Mouse (Mus musculus): ENCODE results near the gene Gm10277.

The Gm10277 gene

GRCm38 (mm10) chr11:77787707-77788106 lies at the start of gene Gm10277:
Gene Gm10277, minus strand, starts transcription at chr11:77787747.
- no peak for DNase-seq

- DNase-seq: no peak
Measured at GRCm38 (mm10) chr11:77836751-77837150, 49.2 kb upstream of the Gm10277 start.

GRCm38 (mm10) chr11:77836290-77836689 lies 48.7 kb upstream of the Gm10277 start:
- no peak for DNase-seq

- no peak for DNase-seq
Measured at GRCm38 (mm10) chr11:77835109-77835508, 47.6 kb upstream of the Gm10277 start.

- no peak for DNase-seq
Measured at GRCm38 (mm10) chr11:77832541-77832940, 45.0 kb upstream of the Gm10277 start.

GRCm38 (mm10) chr11:77830875-77831274 lies 43.3 kb upstream of the Gm10277 start:
- DNase-seq: no peak

- DNase-seq: no peak
Measured at GRCm38 (mm10) chr11:77829043-77829841, 41.7 kb upstream of the Gm10277 start.

GRCm38 (mm10) chr11:77828163-77828562 lies 40.6 kb upstream of the Gm10277 start:
- no peak for DNase-seq

GRCm38 (mm10) chr11:77827241-77827995 lies 39.9 kb upstream of the Gm10277 start:
- peak; percentile 75 for DNase-seq

GRCm38 (mm10) chr11:77826311-77826710 lies 38.8 kb upstream of the Gm10277 start:
- no peak for DNase-seq

- DNase-seq: peak; percentile 64
Measured at GRCm38 (mm10) chr11:77825853-77826252, 38.3 kb upstream of the Gm10277 start.

- DNase-seq: peak; percentile 68
Measured at GRCm38 (mm10) chr11:77822781-77823180, 35.2 kb upstream of the Gm10277 start.

- DNase-seq: peak; percentile 64
Measured at GRCm38 (mm10) chr11:77821648-77822047, 34.1 kb upstream of the Gm10277 start.

- peak; percentile 67 for DNase-seq
Measured at GRCm38 (mm10) chr11:77816003-77816402, 28.5 kb upstream of the Gm10277 start.

GRCm38 (mm10) chr11:77813969-77814368 lies 26.4 kb upstream of the Gm10277 start:
- DNase-seq: no peak

- DNase-seq: no peak
Measured at GRCm38 (mm10) chr11:77810018-77810417, 22.5 kb upstream of the Gm10277 start.

GRCm38 (mm10) chr11:77809215-77809614 lies 21.7 kb upstream of the Gm10277 start:
- no peak for DNase-seq

GRCm38 (mm10) chr11:77808051-77808465 lies 20.5 kb upstream of the Gm10277 start:
- no peak for DNase-seq

- no peak for DNase-seq
Measured at GRCm38 (mm10) chr11:77806855-77807254, 19.3 kb upstream of the Gm10277 start.

- no peak for DNase-seq
Measured at GRCm38 (mm10) chr11:77806218-77806617, 18.7 kb upstream of the Gm10277 start.

- peak; percentile 51 for DNase-seq
Measured at GRCm38 (mm10) chr11:77802341-77802865, 14.9 kb upstream of the Gm10277 start.

- DNase-seq: peak; percentile 82
Measured at GRCm38 (mm10) chr11:77800869-77801701, 13.5 kb upstream of the Gm10277 start.

GRCm38 (mm10) chr11:77800491-77800868 lies 12.9 kb upstream of the Gm10277 start:
- DNase-seq: no peak

Measured in liver (tissue).